Mouse (Mus musculus): Measurements from ENCODE around the gene Slc3a1. TPM values are rescaled to one million over a fixed set of nuclear protein-coding genes. Genes with fewer than 3 reads are reported as not detected.

Gene Slc3a1
- polyA plus RNA-seq, 1 experiment = 0.02 TPM

GRCm38 (mm10) chr17:85013485-85013884 lies 14.7 kb upstream of the Slc3a1 start:
- Histone ChIP-seq H3K36me3 (ENCODE audit: control insufficient read depth, insufficient read depth) (peaks cover 15% of the 10 kb centered on the region), H3K4me2 (ENCODE audit: low read depth) (no peak overlapping the region), H3K4me3 (no peak overlapping the region), H3ac (ENCODE audit: control insufficient read depth, insufficient read length) (no peak overlapping the region), H3K79me2 (ENCODE audit: control insufficient read depth, insufficient read depth) (no peaks in the 10 kb centered on the region), H3K27me3 (ENCODE audit: control insufficient read depth, insufficient read depth, insufficient read length) (no peaks in the 10 kb centered on the region)
- TF ChIP-seq POLR2A (IDR thresholded peaks at IDR 0.05; ENCODE audit: insufficient read length, low read depth) (no peak), TCF3 (IDR thresholded peaks at IDR 0.05; ENCODE audit: insufficient read length, low read depth) (no peak), MYOG (IDR thresholded peaks at IDR 0.05; ENCODE audit: control insufficient read depth in 1 of 3, insufficient read depth in 1 of 3, insufficient read length in 2 of 3, low read depth in 2 of 3) (no peak), MAX (IDR thresholded peaks at IDR 0.05; ENCODE audit: low read depth) (no peak), TCF12 (IDR thresholded peaks at IDR 0.05; ENCODE audit: insufficient read depth, poor library complexity, severe bottlenecking) (no peak), E2F4 (IDR thresholded peaks at IDR 0.05; ENCODE audit: insufficient read depth) (no peak), USF1 (IDR thresholded peaks at IDR 0.05; ENCODE audit: low read depth) (no peak), MYOD1 (IDR thresholded peaks at IDR 0.05; ENCODE audit: control insufficient read depth in 1 of 3, insufficient read length in 2 of 3, low read depth in 2 of 3) (no peak), POLR2AphosphoS2 (IDR thresholded peaks at IDR 0.05; ENCODE audit: insufficient read length, low read depth) (no peak), SRF (IDR thresholded peaks at IDR 0.05; ENCODE audit: control insufficient read depth, insufficient read length, low read depth) (no peak), CEBPB (IDR thresholded peaks at IDR 0.05; ENCODE audit: insufficient read depth, poor library complexity, severe bottlenecking) (no peak), REST (IDR thresholded peaks at IDR 0.05; ENCODE audit: insufficient read depth, insufficient read length) (no peak)

- TF ChIP-seq TCF3 (IDR thresholded peaks at IDR 0.05; ENCODE audit: insufficient read length, low read depth) (no peak), REST (IDR thresholded peaks at IDR 0.05; ENCODE audit: insufficient read depth, insufficient read length) (no peak), SRF (IDR thresholded peaks at IDR 0.05; ENCODE audit: control insufficient read depth, insufficient read length, low read depth) (no peak), MYOG (IDR thresholded peaks at IDR 0.05; ENCODE audit: control insufficient read depth in 1 of 3, insufficient read depth in 1 of 3, insufficient read length in 2 of 3, low read depth in 2 of 3) (no peak), TCF12 (IDR thresholded peaks at IDR 0.05; ENCODE audit: insufficient read depth, poor library complexity, severe bottlenecking) (no peak), USF1 (IDR thresholded peaks at IDR 0.05; ENCODE audit: low read depth) (no peak), MAX (IDR thresholded peaks at IDR 0.05; ENCODE audit: low read depth) (no peak), MYOD1 (IDR thresholded peaks at IDR 0.05; ENCODE audit: control insufficient read depth in 1 of 3, insufficient read length in 2 of 3, low read depth in 2 of 3) (no peak), CEBPB (IDR thresholded peaks at IDR 0.05; ENCODE audit: insufficient read depth, poor library complexity, severe bottlenecking) (no peak), POLR2A (IDR thresholded peaks at IDR 0.05; ENCODE audit: insufficient read length, low read depth) (no peak), POLR2AphosphoS2 (IDR thresholded peaks at IDR 0.05; ENCODE audit: insufficient read length, low read depth) (no peak), E2F4 (IDR thresholded peaks at IDR 0.05; ENCODE audit: insufficient read depth) (no peak)
- H3K36me3 ChIP-seq (ENCODE audit: control insufficient read depth, insufficient read depth) = peaks cover 9% of the 10 kb centered on the region
- no peaks in the 10 kb centered on the region for H3K79me2 ChIP-seq (ENCODE audit: control insufficient read depth, insufficient read depth)
- no peaks in the 10 kb centered on the region for H3K27me3 ChIP-seq (ENCODE audit: control insufficient read depth, insufficient read depth, insufficient read length)
- no peak overlapping the region for H3K4me3 ChIP-seq
- H3ac ChIP-seq (ENCODE audit: control insufficient read depth, insufficient read length) = no peak overlapping the region
- no peak overlapping the region for H3K4me2 ChIP-seq (ENCODE audit: low read depth)
These were observed 13.5 kb upstream of the Slc3a1 start for GRCm38 (mm10) chr17:85014632-85015031.

GRCm38 (mm10) chr17:85018344-85018743 lies 9.8 kb upstream of the Slc3a1 start:
- TF ChIP-seq TCF3 (IDR thresholded peaks at IDR 0.05; ENCODE audit: insufficient read length, low read depth) = no peak
- TF ChIP-seq MAX (IDR thresholded peaks at IDR 0.05; ENCODE audit: low read depth) = no peak
- TF ChIP-seq POLR2A (IDR thresholded peaks at IDR 0.05; ENCODE audit: insufficient read length, low read depth) = no peak
- no peak for TF ChIP-seq MYOD1 (IDR thresholded peaks at IDR 0.05; ENCODE audit: control insufficient read depth in 1 of 3, insufficient read length in 2 of 3, low read depth in 2 of 3)
- no peak for TF ChIP-seq CEBPB (IDR thresholded peaks at IDR 0.05; ENCODE audit: insufficient read depth, poor library complexity, severe bottlenecking)
- TF ChIP-seq REST (IDR thresholded peaks at IDR 0.05; ENCODE audit: insufficient read depth, insufficient read length) = no peak
- TF ChIP-seq MYOG (IDR thresholded peaks at IDR 0.05; ENCODE audit: control insufficient read depth in 1 of 3, insufficient read depth in 1 of 3, insufficient read length in 2 of 3, low read depth in 2 of 3) = no peak
- TF ChIP-seq POLR2AphosphoS2 (IDR thresholded peaks at IDR 0.05; ENCODE audit: insufficient read length, low read depth) = no peak
- TF ChIP-seq E2F4 (IDR thresholded peaks at IDR 0.05; ENCODE audit: insufficient read depth) = no peak
- no peak for TF ChIP-seq TCF12 (IDR thresholded peaks at IDR 0.05; ENCODE audit: insufficient read depth, poor library complexity, severe bottlenecking)
- Histone ChIP-seq H3K27me3 (ENCODE audit: control insufficient read depth, insufficient read depth, insufficient read length) (no peaks in the 10 kb centered on the region), H3K36me3 (ENCODE audit: control insufficient read depth, insufficient read depth) (no peaks in the 10 kb centered on the region), H3ac (ENCODE audit: control insufficient read depth, insufficient read length) (no peak overlapping the region), H3K4me3 (no peak overlapping the region), H3K79me2 (ENCODE audit: control insufficient read depth, insufficient read depth) (no peaks in the 10 kb centered on the region), H3K4me2 (ENCODE audit: low read depth) (no peak overlapping the region)

- no peak for TF ChIP-seq TCF12 (IDR thresholded peaks at IDR 0.05; ENCODE audit: insufficient read depth, poor library complexity, severe bottlenecking)
- Histone ChIP-seq H3K4me3 (no peak overlapping the region), H3K4me2 (ENCODE audit: low read depth) (no peak overlapping the region), H3K36me3 (ENCODE audit: control insufficient read depth, insufficient read depth) (no peaks in the 10 kb centered on the region), H3K27me3 (ENCODE audit: control insufficient read depth, insufficient read depth, insufficient read length) (no peaks in the 10 kb centered on the region), H3ac (ENCODE audit: control insufficient read depth, insufficient read length) (no peak overlapping the region), H3K79me2 (ENCODE audit: control insufficient read depth, insufficient read depth) (no peaks in the 10 kb centered on the region)
These were observed 9.4 kb upstream of the Slc3a1 start for GRCm38 (mm10) chr17:85018794-85019193.

- no peaks in the 10 kb centered on the region for H3K36me3 ChIP-seq (ENCODE audit: control insufficient read depth, insufficient read depth)
- H3K27me3 ChIP-seq (ENCODE audit: control insufficient read depth, insufficient read depth, insufficient read length) = no peaks in the 10 kb centered on the region
- H3K4me2 ChIP-seq (ENCODE audit: low read depth) = no peak overlapping the region
- TF ChIP-seq SRF (IDR thresholded peaks at IDR 0.05; ENCODE audit: control insufficient read depth, insufficient read length, low read depth) (no peak), CEBPB (IDR thresholded peaks at IDR 0.05; ENCODE audit: insufficient read depth, poor library complexity, severe bottlenecking) (no peak), MYOG (IDR thresholded peaks at IDR 0.05; ENCODE audit: control insufficient read depth in 1 of 3, insufficient read depth in 1 of 3, insufficient read length in 2 of 3, low read depth in 2 of 3) (no peak), MYOD1 (IDR thresholded peaks at IDR 0.05; ENCODE audit: control insufficient read depth in 1 of 3, insufficient read length in 2 of 3, low read depth in 2 of 3) (no peak), POLR2AphosphoS2 (IDR thresholded peaks at IDR 0.05; ENCODE audit: insufficient read length, low read depth) (no peak), POLR2A (IDR thresholded peaks at IDR 0.05; ENCODE audit: insufficient read length, low read depth) (no peak), USF1 (IDR thresholded peaks at IDR 0.05; ENCODE audit: low read depth) (no peak), REST (IDR thresholded peaks at IDR 0.05; ENCODE audit: insufficient read depth, insufficient read length) (no peak), TCF12 (IDR thresholded peaks at IDR 0.05; ENCODE audit: insufficient read depth, poor library complexity, severe bottlenecking) (no peak), MAX (IDR thresholded peaks at IDR 0.05; ENCODE audit: low read depth) (no peak), E2F4 (IDR thresholded peaks at IDR 0.05; ENCODE audit: insufficient read depth) (no peak), TCF3 (IDR thresholded peaks at IDR 0.05; ENCODE audit: insufficient read length, low read depth) (no peak)
- no peak overlapping the region for H3K4me3 ChIP-seq
- H3ac ChIP-seq (ENCODE audit: control insufficient read depth, insufficient read length) = no peak overlapping the region
- H3K79me2 ChIP-seq (ENCODE audit: control insufficient read depth, insufficient read depth) = no peaks in the 10 kb centered on the region
These were observed 7.8 kb upstream of the Slc3a1 start for GRCm38 (mm10) chr17:85020343-85020742.
